Mouse (Mus musculus): ENCODE results near the gene Olig3. TPM values are rescaled to one million over a fixed set of nuclear protein-coding genes. Genes with fewer than 3 reads are reported as not detected.

The Olig3 gene
- total and polyA plus RNA-seq, 3 experiments = not detected

DNA sequence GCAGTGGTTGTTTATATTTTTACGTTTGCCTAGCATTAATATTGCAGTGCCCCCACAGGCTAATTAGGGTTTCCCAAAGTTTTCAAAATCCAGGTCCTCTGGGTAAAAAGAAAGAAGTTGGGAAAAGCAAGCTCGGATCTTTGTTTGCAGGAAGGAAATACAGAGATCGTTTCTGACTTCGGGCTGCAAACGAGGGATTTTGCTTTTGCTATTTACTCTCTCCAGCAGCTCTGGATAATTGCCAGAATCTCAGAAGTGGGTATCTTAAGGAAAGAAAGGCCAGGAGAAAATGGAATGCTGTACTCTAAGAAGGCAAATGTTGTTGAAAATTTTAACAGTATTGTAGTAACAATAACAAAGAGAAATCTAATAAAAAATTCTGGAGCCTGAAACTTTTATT lies 45.9 kb upstream of the Olig3 start:
- Histone ChIP-seq H3K27ac (ENCODE audit: insufficient read depth, low read depth) (no peak overlapping the region), H3K4me1 (ENCODE audit: control insufficient read depth in 1 of 2, insufficient read depth in 2 of 2) (no peaks in the 10 kb centered on the region; a peak in 1 of 4 replicates), H3K36me3 (replicated peaks in 1 of 2; ENCODE audit: control insufficient read depth in 1 of 2, insufficient read depth in 1 of 2, low read length in 1 of 2) (no peaks in the 10 kb centered on the region), H3K9ac (ENCODE audit: insufficient read depth, low read depth) (no peak overlapping the region), H3K4me3 (replicated peaks in 1 of 3; ENCODE audit: low read depth in 2 of 3, low read length in 2 of 3, poor library complexity in 1 of 3) (no peak overlapping the region), H3K9me3 (replicated peaks; ENCODE audit: low read length) (no peaks in the 10 kb centered on the region), H3K79me2 (replicated peaks; ENCODE audit: control insufficient read depth, extremely low read depth, insufficient read depth, poor library complexity, severe bottlenecking) (no peaks in the 10 kb centered on the region), H3K27me3 (replicated peaks) (no peaks in the 10 kb centered on the region), H3K4me2 (ENCODE audit: insufficient read depth, low read depth, poor library complexity, severe bottlenecking) (no peak overlapping the region)
- no peak for DNase-seq (ENCODE audit: extremely low read depth)
- no peak for TF ChIP-seq ZMIZ1 (IDR thresholded peaks at IDR 0.05; ENCODE audit: low read depth, low read length)
- no peak for TF ChIP-seq BHLHE40 (IDR thresholded peaks at IDR 0.05; ENCODE audit: low read depth, low read length)
- no peak for TF ChIP-seq ELF1 (IDR thresholded peaks at IDR 0.05; ENCODE audit: low read depth, low read length)
- TF ChIP-seq RCOR1 (conservative IDR thresholded peaks at IDR 0.05; ENCODE audit: low read depth, low read length) = no peak
- no peak for TF ChIP-seq MXI1 (IDR thresholded peaks at IDR 0.05; ENCODE audit: low read depth, low read length)
- TF ChIP-seq RAD21 (IDR thresholded peaks at IDR 0.05; ENCODE audit: low read depth, low read length) = no peak
- TF ChIP-seq SMC3 (IDR thresholded peaks at IDR 0.05; ENCODE audit: low read depth, low read length) = no peak
- no peak for TF ChIP-seq ETS1 (conservative IDR thresholded peaks at IDR 0.05; ENCODE audit: low read depth, low read length)
- TF ChIP-seq HCFC1 (IDR thresholded peaks at IDR 0.05; ENCODE audit: low read depth, low read length) = no peak
- no peak for TF ChIP-seq MAZ (IDR thresholded peaks at IDR 0.05; ENCODE audit: low read depth, low read length)
- no peak for TF ChIP-seq SIN3A (IDR thresholded peaks at IDR 0.05; ENCODE audit: low read length)
- TF ChIP-seq PAX5 (IDR thresholded peaks at IDR 0.05; ENCODE audit: low read length) = no peak
- TF ChIP-seq CHD1 (IDR thresholded peaks at IDR 0.05; ENCODE audit: low read depth, low read length) = no peak
- in situ Hi-C loops (cut with MboI; ENCODE audit: low pct_ligation_motif_present, low pct_unique_long_range_greater_than_20kb, low sequenced_read_pairs) = no loop called here
- dilution Hi-C loops (cut with MboI; ENCODE audit: extremely low pct_ligation_motif_present, extremely low pct_unique_long_range_greater_than_20kb, low sequenced_read_pairs) = no loop called here

- no peaks in the 10 kb centered on the region for H3K27me3 ChIP-seq (replicated peaks)
- H3K4me2 ChIP-seq (ENCODE audit: insufficient read depth, low read depth, poor library complexity, severe bottlenecking) = no peak overlapping the region
- no peaks in the 10 kb centered on the region for H3K9me3 ChIP-seq (replicated peaks; ENCODE audit: low read length)
- H3K79me2 ChIP-seq (replicated peaks; ENCODE audit: control insufficient read depth, extremely low read depth, insufficient read depth, poor library complexity, severe bottlenecking) = no peaks in the 10 kb centered on the region
- dilution Hi-C loops (cut with MboI; ENCODE audit: extremely low pct_ligation_motif_present, extremely low pct_unique_long_range_greater_than_20kb, low sequenced_read_pairs) (no loop called here), in situ Hi-C loops (cut with MboI; ENCODE audit: low pct_ligation_motif_present, low pct_unique_long_range_greater_than_20kb, low sequenced_read_pairs) (no loop called here)
- no peak overlapping the region for H3K27ac ChIP-seq (ENCODE audit: insufficient read depth, low read depth)
- TF ChIP-seq KAT2A (IDR thresholded peaks at IDR 0.05; ENCODE audit: insufficient replicate concordance, low read length) (no peak), MYC (IDR thresholded peaks at IDR 0.05; ENCODE audit: low read depth, low read length) (no peak), RCOR1 (conservative IDR thresholded peaks at IDR 0.05; ENCODE audit: low read depth, low read length) (no peak), SIN3A (IDR thresholded peaks at IDR 0.05; ENCODE audit: low read length) (no peak), HCFC1 (IDR thresholded peaks at IDR 0.05; ENCODE audit: low read depth, low read length) (no peak), ZC3H11A (IDR thresholded peaks at IDR 0.05; ENCODE audit: low read depth, low read length) (no peak), SMC3 (IDR thresholded peaks at IDR 0.05; ENCODE audit: low read depth, low read length) (no peak), PAX5 (IDR thresholded peaks at IDR 0.05; ENCODE audit: low read length) (no peak), ZKSCAN1 (IDR thresholded peaks at IDR 0.05; ENCODE audit: borderline replicate concordance, low read depth, low read length) (no peak), CHD2 (IDR thresholded peaks at IDR 0.05; ENCODE audit: low read length) (no peak), ELF1 (IDR thresholded peaks at IDR 0.05; ENCODE audit: low read depth, low read length) (no peak), ZMIZ1 (IDR thresholded peaks at IDR 0.05; ENCODE audit: low read depth, low read length) (no peak), UBTF (IDR thresholded peaks at IDR 0.05; ENCODE audit: low read depth, low read length) (no peak), MAX (IDR thresholded peaks at IDR 0.05; ENCODE audit: low read length) (no peak)
- peaks cover 0 to 12% of the 10 kb centered on the region in 2 experiments; a peak in 3 of 4 replicates for H3K4me1 ChIP-seq (ENCODE audit: control insufficient read depth in 1 of 2, insufficient read depth in 2 of 2)
- H3K36me3 ChIP-seq (replicated peaks in 1 of 2; ENCODE audit: control insufficient read depth in 1 of 2, insufficient read depth in 1 of 2, low read length in 1 of 2) = no peaks in the 10 kb centered on the region
- H3K9ac ChIP-seq (ENCODE audit: insufficient read depth, low read depth) = no peak overlapping the region
- DNase-seq (ENCODE audit: extremely low read depth) = no peak
- no peak overlapping the region for H3K4me3 ChIP-seq (replicated peaks in 1 of 3; ENCODE audit: low read depth in 2 of 3, low read length in 2 of 3, poor library complexity in 1 of 3)
These were observed 38.1 kb upstream of the Olig3 start for GRCm38 (mm10) chr10:19317962-19318812.
